Mouse (Mus musculus) limb, embryonic 11.5 days (tissue): ENCODE data around the gene Pcnp. TPM values are rescaled to one million over a fixed set of nuclear protein-coding genes. Genes with fewer than 3 reads are reported as not detected.
"Not testable (repeated sequence)": the region's sequence is repeated elsewhere in the genome, so short reads cannot be mapped to it uniquely, and the experiment has no call there.

Experiments used
- ATAC-seq: fragments of 200-750 bp; cut with Nextera tagmentation; 2 replicates; pipeline ENCODE4 v1.8.0; 2017; ENCODE audit warnings: low read depth; ENCODE audit not compliant: insufficient number of reproducible peaks, low FRiP score, low TSS enrichment
- DNase-seq: peaks from one replicate; pipeline ENCODE4 v3.0.0-alpha.2; 2015; ENCODE audit warnings: low spot score
- H3K27ac ChIP-seq: fragments of 300-500 bp; sonication (generic); replicated peaks from 2 replicates; pipeline ENCODE4 v1.5.1; 2014; ENCODE audit warnings: low read depth, mild to moderate bottlenecking, low read length
- H3K27me3 ChIP-seq: fragments of 300-500 bp; sonication (generic); 2 replicates; pipeline ENCODE4 v1.6.1; 2014; ENCODE audit warnings: mild to moderate bottlenecking, low read length, mixed read lengths; ENCODE audit not compliant: control insufficient read depth, insufficient read depth
- H3K36me3 ChIP-seq: fragments of 300-500 bp; sonication (generic); 2 replicates; pipeline ENCODE4 v1.6.1; 2014; ENCODE audit warnings: mild to moderate bottlenecking, low read length, moderate library complexity, mixed read lengths; ENCODE audit not compliant: control insufficient read depth, insufficient read depth
- H3K4me1 ChIP-seq: fragments of 300-500 bp; sonication (generic); 2 replicates; pipeline ENCODE4 v1.6.1; 2014; ENCODE audit warnings: low read length, mixed read lengths; ENCODE audit not compliant: control insufficient read depth, insufficient read depth
- H3K4me2 ChIP-seq: fragments of 300-500 bp; sonication (generic); 2 replicates; pipeline ENCODE4 v1.6.1; 2014; ENCODE audit warnings: low read depth, mild to moderate bottlenecking, moderate library complexity; ENCODE audit not compliant: severe bottlenecking
- H3K4me3 ChIP-seq: fragments of 300-500 bp; sonication (generic); 2 replicates; pipeline ENCODE4 v1.5.1; 2014; ENCODE audit warnings: low read depth, low read length
- H3K9ac ChIP-seq: fragments of 300-500 bp; sonication (generic); 2 replicates; pipeline ENCODE4 v1.6.1; 2014; ENCODE audit warnings: mild to moderate bottlenecking, low read length
- H3K9me3 ChIP-seq: fragments of 300-500 bp; sonication (generic); 2 replicates; pipeline ENCODE4 v1.6.1; 2016; ENCODE audit warnings: low read length; ENCODE audit not compliant: control insufficient read depth
- WGBS: fragments of 180-500 bp; shearing (Covaris S2); extraction: QIAGEN DNeasy Blood & Tissue Kit; methylation state at CpG from one replicate; pipeline ENCODE4 v1.1.7; 2014; 5-methylcytosine and 5-hydroxymethylcytosine counted together
- microRNA-seq: library from miRNA; unstranded; fragments of <30 nt; microRNA quantifications from one replicate; pipeline ENCODE4, GENCODE M21; 2016
- polyA plus RNA-seq: library from polyadenylated mRNA; unstranded; fragments of >200 nt; fragmentation: Nextera tagmentation; extraction: Ambion mirVana; gene quantifications from 2 replicates; pipeline ENCODE4 v1.2.1, GENCODE M21; 2014

Gene Pcnp
- polyA plus RNA-seq, 1 experiment from 2014 or later, result 308 TPM

- Histone ChIP-seq H3K4me1 (no peaks in the 10 kb centered on the region), H3K4me3 (no peak overlapping the region), H3K27ac (no peak overlapping the region), H3K27me3 (no peaks in the 10 kb centered on the region), H3K36me3 (peaks cover 15% of the 10 kb centered on the region; the same call in 1 of the 2 replicates), H3K4me2 (no peak overlapping the region), H3K9ac (no peak overlapping the region), H3K9me3 (no peaks in the 10 kb centered on the region)
- WGBS, result 82% methylated on average over 3 of the region's 3 CpGs
- no peak for ATAC-seq
- peak; percentile 57 for DNase-seq
Observed at GRCm38 (mm10) chr16:55969147-55969546, 60.4 kb downstream of the Pcnp start.

GRCm38 (mm10) chr16:55967221-55967620 is 62.3 kb downstream of the Pcnp start:
- Histone ChIP-seq H3K9ac (peak overlapping the region; percentile 96), H3K4me1 (no peaks in the 10 kb centered on the region), H3K4me2 (peak overlapping the region; percentile 73), H3K36me3 (peaks cover 15% of the 10 kb centered on the region; the same call in 1 of the 2 replicates), H3K9me3 (no peaks in the 10 kb centered on the region), H3K27me3 (no peaks in the 10 kb centered on the region), H3K27ac (no peak overlapping the region), H3K4me3 (peak overlapping the region; percentile 83)
- no peak for DNase-seq
- no peak for ATAC-seq
- 38% methylated on average over 1 of the region's 1 CpGs for WGBS

GRCm38 (mm10) chr16:55966212-55966871 is 63.2 kb downstream of the Pcnp start, which contains the start of gene Rpl24:
Gene Rpl24, plus strand, starts transcription at chr16:55966275.
- Histone ChIP-seq H3K27me3 (no peaks in the 10 kb centered on the region), H3K27ac (peak within 1 kb of the TSS; percentile 77), H3K36me3 (peaks cover 9% of the 10 kb centered on the region; the same call in 1 of the 2 replicates), H3K9me3 (no peaks in the 10 kb centered on the region), H3K4me3 (peak within 1 kb of the TSS; percentile 83), H3K4me2 (peak within 1 kb of the TSS; percentile 73), H3K4me1 (no peaks in the 10 kb centered on the region), H3K9ac (peak within 1 kb of the TSS; percentile 96)
- under 1% methylated on average over 42 of the region's 42 CpGs for WGBS
- ATAC-seq, result peak; percentile 93
- DNase-seq, result peak; percentile 98

GRCm38 (mm10) chr16:55964126-55964949 is 65.2 kb downstream of the Pcnp start:
- ATAC-seq (no peak), DNase-seq (peak; percentile 59)
- Histone ChIP-seq H3K27ac (no peak overlapping the region), H3K27me3 (no peaks in the 10 kb centered on the region), H3K4me1 (no peaks in the 10 kb centered on the region), H3K4me3 (no peak overlapping the region), H3K36me3 (no peaks in the 10 kb centered on the region), H3K9me3 (no peaks in the 10 kb centered on the region), H3K9ac (no peak overlapping the region), H3K4me2 (no peak overlapping the region)
- WGBS, result 65% methylated on average over 4 of the region's 4 CpGs

- not testable (repeated sequence) for H3K36me3 ChIP-seq, ATAC-seq, H3K4me1 ChIP-seq, DNase-seq, H3K4me3 ChIP-seq, H3K9me3 ChIP-seq, H3K4me2 ChIP-seq, H3K9ac ChIP-seq, H3K27me3 ChIP-seq, H3K27ac ChIP-seq
- WGBS, result 87% methylated on average over 6 of the region's 11 CpGs
Observed at GRCm38 (mm10) chr16:55963068-55963467, 66.5 kb downstream of the Pcnp start.

Small RNA genes lying within 50 kb of the gene (microRNA-seq; reads per million reads assigned to microRNA genes)
- not detected for gene Gm24047

Other genes starting within 250 kb of the Pcnp start
- 4.1 and 4.4 TPM in 2 replicates for gene Nfkbiz, start 190.8 kb downstream of the Pcnp start, polyA plus RNA-seq
- 0.94 and 1.0 TPM in 2 replicates for gene Nxpe3, start 134.5 kb downstream of the Pcnp start, polyA plus RNA-seq
- gene Cep97, start 94.9 kb downstream of the Pcnp start, polyA plus RNA-seq, result 13.4 and 16.0 TPM in 2 replicates
- gene Rpl24, start 63.5 kb downstream of the Pcnp start, polyA plus RNA-seq, result 861 and 889 TPM in 2 replicates
- 18.0 and 19.6 TPM in 2 replicates for gene Zbtb11, start 55.9 kb downstream of the Pcnp start, polyA plus RNA-seq
- gene Trmt10c, start 8.1 kb upstream of the Pcnp start, polyA plus RNA-seq, result 35.3 and 35.7 TPM in 2 replicates
- 31.1 and 33.1 TPM in 2 replicates for gene Senp7, start 18.6 kb upstream of the Pcnp start, polyA plus RNA-seq
- 0.17 TPM in 1 of 2 replicates, not detected in the other for gene Impg2, start 174.6 kb upstream of the Pcnp start, polyA plus RNA-seq